Mouse (Mus musculus) spleen, postnatal 14 days (tissue): ENCODE results near the gene Spata13.

Experiments
- DNase-seq, 2 experiments: peaks; one replicate each; pipeline ENCODE4 v3.0.0; 2021 to 2022; ENCODE audit warnings: low spot score in 2 of 2

Gene Spata13

DNA sequence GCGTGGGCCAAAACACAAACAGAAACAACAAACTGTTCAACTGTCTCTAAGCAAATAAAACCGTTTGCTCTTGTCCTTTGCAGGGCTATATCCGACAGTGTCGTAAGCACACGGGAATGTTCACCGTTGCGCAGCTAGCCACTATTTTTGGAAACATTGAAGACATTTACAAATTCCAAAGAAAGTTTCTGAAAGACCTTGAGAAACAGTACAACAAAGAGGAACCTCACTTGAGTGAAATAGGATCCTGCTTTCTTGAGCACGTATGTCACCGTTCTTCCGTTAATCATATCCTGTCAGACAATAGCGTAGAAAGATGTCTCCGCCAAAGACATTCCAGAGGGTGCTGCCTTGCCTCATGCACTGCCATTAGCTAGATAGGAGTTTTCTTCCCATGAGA lies 116.1 kb downstream of the Spata13 start:
- DNase-seq = no peak

DNA sequence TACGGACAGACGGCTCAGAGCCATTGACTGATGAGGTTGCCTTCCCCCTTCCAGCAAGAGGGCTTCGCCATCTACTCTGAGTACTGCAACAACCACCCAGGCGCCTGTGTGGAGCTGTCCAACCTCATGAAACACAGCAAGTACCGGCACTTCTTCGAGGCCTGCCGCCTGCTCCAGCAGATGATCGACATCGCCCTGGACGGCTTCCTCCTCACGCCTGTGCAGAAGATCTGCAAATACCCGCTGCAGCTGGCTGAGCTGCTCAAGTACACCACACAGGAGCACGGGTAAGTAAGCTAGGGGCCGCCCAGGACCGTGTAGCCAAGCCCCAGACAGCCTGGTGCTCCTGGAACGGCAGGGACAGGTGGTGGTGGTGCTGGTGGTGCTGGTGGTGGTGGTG lies 117.8 kb downstream of the Spata13 start:
- DNase-seq = no peak

DNA sequence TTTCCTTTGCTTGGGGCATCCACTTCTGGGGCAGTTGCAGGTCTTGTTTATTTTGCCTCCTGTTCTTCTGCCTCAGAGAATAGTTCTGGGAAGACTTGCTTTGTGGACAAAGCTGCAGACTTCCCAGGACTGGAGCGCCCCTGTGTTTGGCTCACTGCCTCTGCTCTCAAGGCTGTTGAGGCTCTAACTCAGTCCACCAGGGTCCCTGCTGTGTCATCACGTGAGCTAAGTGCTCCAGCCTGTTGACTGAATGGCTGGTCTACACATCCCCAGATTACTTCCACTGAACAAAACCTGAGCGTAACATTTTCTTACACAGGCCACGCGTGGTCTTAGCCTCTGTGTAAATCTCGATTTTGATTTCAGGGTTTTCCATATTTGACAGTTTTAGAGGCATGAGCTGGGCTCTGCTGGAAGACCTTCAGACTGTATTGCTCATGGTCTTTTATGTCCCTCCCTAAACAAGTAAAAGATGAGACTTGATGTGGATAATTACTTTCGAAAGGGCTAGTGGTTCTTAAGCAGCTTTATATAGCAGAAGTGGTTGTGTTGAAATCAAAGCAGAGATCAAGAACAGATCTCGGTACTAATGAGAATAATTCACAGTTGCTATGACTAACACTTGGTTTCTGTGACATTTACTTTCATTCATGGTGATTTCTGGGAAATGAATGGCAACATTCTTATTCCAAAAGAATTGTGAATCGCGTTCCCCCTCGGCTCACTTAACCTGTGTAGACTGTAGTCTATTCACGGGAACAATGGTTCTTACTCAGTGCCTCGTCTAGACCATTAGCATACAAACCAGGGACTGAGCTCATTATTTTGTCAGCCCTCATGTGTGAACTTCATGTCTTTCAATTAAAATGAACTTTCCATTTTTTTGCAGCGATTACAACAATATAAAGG lies 119.3 kb downstream of the Spata13 start:
- no peak for DNase-seq

DNA sequence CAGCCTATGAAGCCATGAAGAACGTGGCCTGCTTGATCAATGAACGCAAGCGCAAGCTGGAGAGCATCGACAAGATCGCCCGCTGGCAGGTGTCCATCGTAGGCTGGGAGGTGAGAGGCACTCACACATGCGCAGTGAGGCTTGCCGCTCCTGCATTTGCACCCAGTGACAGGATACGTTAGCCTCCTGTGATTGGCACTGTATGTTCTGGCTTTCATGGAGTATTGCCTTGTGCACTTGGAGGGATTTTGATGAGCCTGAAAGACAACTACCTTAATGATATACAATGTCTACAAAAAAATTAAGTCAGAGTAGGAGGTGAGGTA lies 120.0 kb downstream of the Spata13 start:
- no peak for DNase-seq

DNA sequence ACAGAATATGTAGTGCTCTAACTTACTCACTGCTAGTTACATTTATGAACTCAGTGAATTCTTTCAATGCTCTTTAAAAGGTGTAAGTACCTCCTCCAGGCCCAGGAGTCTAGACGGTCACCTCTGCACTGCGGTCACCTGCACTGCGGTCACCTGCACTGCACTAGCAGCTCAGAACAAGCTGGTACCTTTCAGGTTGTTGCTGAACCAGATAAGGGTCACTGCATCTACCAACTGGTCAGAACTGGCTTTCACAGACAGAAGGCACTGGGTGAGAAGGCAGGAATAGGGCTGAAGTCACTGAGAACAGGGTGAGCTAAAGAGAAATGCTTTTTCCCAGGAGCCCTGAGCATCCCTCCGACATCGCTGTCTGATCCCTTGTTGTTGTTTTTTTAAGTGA lies 120.9 kb downstream of the Spata13 start:
- no peak for DNase-seq

DNA sequence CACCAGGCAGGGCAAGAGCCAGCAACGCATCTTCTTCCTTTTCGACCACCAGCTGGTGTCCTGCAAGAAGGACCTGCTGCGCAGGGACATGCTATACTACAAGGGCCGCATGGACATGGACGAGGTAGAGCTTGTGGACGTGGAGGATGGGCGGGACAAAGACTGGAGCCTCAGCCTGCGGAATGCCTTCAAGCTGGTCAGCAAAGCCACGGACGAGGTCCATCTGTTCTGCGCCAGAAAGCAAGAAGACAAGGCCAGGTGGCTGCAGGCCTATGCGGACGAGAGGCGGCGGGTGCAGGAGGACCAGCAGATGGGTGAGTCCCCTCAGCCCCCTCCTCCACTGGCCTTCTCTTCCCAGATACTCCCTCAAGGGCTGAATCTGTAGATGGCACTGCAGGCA lies 122.5 kb downstream of the Spata13 start:
- DNase-seq = no peak

DNA sequence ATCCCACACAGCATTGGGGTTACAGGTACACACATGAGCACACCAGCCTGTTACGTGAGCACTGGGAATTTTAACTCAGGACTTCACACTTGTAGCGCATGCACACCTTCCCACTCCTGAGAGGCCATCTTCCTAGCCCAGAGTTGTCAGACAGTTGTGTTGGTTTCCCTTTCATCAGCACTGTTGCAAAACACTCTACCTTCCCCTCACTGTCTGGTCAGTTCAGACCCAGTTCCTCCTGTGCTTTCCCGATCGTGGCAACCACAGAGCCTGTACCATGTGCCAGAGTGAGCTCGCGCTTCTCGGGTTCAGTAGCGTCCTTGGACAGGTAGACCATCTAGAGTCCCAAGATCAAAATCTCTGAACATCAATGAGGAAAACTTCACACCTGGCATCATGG lies 123.5 kb downstream of the Spata13 start:
- DNase-seq = no peak

DNA sequence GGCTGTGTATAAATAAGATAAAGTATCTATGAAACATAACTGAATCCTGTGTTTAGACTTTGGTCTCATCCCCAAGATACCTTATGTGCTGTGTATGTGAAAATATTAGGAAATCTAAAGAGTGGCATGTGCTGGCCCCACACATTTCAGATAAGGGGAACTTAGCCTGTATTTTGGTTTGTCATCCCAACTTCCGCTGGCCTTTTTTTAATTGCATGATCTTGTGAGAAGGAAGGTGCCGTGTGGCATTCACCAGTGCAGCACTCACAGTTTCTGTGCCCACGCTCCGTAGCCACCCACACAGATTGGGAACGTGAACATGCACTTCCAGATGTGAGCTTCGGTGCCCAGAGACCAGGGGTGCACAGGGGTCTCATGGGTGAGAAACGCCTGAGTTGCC lies 123.9 kb downstream of the Spata13 start:
- DNase-seq = no peak

DNA sequence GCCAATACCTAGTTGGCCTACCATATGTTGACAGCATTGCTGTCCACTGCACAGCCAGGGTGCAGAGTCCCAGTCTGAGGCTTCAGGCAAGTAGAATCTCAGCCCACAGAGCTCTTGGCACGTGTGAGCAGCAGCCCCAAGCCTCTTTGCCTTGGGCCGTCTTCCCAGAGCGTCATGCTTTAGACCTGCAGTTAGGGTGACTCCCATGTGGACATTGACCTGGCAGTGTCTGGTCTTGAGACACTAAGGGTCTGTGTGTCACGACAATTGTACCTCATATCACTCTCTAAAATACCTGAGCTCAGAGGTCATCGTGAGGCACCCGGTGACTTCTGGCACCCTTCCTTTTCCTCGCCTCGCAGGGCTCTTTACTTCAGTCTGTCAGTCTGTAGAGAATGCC lies 125.3 kb downstream of the Spata13 start:
- no peak for DNase-seq

DNA sequence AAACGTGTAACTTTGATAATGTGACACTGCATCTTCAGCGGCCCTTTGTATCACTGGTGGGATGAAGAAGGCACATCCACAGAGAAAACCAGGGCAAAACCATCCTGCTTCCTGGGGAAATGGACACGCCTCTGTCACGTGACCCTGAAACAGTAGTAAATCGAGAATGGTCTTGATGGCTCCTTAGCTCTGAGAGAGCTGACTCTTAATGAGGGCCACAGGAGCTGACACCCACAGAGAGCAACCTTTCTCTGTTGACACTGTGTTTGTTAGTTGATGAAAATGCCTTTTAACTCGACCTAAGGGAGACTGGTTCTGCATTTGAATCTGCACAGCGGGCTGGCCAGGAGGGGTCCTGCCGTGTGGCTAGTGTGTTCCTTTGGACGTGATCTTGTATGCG lies 128.0 kb downstream of the Spata13 start:
- DNase-seq = no peak

DNA sequence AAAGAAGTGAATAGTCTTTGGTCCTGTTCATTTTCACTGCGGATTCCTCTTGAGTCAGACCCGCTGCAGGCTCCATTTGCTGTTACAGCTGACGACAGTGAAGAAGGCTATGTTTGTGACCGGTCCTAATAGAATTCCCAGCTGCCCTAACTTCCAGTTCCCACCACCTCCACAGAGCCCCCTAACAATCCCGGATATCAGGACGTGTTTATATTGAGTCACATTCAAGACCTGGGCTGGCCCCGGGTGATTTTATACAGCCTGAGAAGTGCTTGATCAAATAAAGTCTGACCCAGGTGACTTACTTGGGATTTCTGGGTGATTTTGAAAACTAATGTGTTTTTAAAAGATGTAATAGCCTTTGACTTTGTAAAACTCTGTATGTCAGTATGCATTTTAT lies 129.0 kb downstream of the Spata13 start:
- DNase-seq = no peak

DNA sequence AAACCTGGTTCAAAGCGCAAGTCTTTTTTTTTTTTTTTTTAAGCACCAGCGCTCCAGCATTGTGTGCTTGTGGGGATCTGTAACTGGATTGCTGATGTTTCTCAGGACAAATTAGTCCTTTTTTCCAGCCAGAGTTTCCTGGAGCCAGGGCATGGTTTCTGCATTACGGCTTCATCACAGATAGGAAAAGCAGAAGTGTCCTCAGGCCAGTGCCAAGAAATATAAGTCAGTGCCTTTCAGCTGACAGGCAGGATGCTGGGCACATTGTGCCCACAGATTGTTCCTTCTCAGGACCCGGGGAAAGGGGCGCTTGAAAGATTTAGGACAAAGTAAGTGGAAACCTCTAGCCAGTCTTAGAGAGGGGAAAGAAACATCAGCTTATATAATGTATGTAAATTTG lies 129.9 kb downstream of the Spata13 start:
- DNase-seq = no peak

DNA sequence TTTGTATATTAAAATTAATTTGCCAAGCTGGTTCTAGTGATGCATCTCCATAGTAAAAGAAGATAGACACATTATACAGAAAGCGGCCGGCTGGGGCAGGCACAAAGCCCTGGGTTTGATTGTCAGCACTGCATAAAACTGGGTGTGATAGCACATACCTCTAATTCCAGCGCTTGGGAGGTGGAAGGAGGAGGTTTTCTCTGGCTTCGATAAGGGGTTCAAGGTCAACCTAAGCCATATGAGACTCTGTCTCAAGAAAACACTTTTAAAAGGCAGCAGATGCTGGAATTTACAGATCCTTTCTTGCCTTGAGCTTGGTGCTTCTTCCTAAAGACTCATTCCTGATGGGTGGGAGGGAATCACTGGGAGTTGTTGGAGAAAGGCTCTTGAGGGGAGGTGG lies 130.7 kb downstream of the Spata13 start:
- no peak for DNase-seq

DNA sequence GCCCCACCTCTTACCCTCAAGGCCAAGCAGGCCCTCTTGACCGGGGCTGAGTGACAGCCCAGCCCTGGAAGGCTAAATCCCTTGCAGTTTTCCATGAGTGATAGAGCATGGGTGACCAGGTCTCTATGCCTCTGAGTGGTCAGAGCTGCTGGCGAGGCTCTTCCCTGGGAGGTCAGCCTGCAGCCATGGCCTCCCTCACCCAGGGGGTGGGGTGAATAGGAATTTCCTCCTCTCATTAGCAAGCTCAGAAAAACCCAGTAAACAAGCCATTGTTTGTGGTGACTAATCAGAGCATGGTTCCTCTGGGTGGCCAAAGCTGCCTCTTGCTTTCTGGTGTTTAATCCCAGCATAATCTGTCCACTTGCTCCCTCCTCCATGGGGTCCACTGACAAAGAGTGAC lies 131.2 kb downstream of the Spata13 start:
- DNase-seq = no peak

DNA sequence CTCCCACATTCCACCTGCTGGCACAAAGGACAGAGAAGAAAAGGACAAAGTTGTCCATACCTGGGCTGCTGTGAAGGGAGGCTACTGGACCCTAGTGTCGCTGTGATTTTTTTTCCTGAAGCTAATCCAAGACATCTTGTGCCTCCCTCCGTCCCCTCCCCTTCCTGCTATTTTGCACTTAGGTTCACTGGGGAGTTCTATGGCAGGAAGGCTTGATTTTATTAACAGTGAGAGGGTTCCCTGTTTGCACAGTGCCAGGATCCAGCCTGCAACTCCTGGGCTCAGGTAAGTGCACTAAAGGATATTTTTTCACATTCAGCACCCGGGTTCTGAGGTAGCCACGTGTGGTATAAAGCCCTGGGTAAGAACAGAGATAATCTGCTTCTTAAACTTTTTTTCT lies 134.1 kb downstream of the Spata13 start, which contains the start of gene C1qtnf9:
C1qtnf9 (plus strand) TSS at position 251 of the 400 bp plus-strand sequence.
- no peak for DNase-seq

DNA sequence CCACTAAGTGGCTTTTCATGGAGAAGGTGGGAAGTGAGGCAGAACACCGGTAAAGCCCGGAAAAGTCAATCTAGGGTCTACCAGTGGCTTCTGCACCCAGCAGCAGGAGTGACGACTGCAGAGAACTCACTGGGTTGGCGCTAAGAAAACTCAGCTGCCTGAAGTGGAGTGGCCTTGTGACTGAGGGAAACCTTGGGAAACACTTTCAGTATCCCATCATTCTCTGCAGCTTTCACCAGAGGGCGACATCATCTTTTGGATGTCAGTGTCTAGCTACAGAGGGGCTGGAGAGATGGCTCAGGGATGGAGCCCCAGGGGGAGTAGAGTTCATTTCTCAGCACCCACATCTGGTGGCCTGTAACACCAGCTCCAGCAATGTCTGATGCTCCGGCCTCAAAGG lies 135.5 kb downstream of the Spata13 start:
- DNase-seq = no peak

DNA sequence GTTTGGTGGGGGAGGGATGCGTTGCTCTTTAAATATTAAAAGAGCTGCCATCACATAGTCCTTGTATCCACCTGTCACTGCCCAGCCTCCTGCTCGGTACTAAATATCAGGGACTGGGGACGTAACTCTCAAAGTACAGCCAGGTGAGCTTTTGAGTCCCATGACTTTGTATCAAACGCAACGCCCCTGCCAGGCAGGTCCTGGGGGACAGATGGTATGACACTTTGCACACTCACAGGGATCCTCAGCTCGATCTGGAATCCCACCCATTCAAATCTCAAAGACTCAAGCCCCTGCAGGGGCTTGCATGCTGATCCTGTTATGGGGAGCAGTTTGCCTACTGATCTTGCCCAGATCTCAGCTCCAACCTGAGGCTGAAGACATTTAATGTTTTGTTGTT lies 136.8 kb downstream of the Spata13 start:
- no peak for DNase-seq

DNA sequence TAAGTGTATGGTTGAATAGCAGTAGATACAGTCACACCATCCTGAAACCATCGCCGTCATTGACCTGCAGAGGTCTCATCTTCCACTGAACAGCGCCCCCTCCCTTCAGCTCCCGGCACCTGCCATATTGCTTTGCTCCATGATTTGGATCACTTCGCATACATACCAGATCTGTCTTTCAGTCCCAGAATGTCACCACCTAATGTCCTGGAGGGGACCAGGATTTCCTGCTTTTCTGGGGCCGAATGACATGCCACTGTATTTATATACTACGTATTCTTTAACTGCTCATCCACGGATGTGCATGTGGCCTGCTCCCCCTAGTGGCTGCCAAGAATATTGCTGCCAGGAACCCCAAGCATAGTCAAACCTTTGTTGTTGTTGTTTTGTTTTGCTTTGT lies 137.3 kb downstream of the Spata13 start:
- DNase-seq = peak; percentile 45 to 66

DNA sequence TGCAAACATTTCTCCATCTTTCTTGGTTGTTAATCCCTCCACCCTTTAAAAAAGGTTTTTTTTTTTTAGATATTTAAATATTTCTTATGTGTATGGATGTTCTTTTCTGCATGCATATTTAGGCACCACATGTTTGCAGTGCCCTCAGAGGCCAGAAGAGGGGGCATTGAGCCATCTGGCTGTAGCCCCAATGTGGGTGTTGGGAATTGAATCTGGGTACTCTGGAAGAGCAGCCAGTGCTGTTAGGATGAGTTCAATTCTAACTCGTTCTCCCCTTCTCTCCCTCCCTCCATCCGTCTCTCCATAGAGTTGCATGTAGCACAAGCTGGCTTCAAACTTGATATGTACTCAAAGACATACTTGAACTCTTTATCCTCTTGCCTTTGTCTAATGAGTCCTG lies 139.7 kb downstream of the Spata13 start:
- no peak for DNase-seq

DNA sequence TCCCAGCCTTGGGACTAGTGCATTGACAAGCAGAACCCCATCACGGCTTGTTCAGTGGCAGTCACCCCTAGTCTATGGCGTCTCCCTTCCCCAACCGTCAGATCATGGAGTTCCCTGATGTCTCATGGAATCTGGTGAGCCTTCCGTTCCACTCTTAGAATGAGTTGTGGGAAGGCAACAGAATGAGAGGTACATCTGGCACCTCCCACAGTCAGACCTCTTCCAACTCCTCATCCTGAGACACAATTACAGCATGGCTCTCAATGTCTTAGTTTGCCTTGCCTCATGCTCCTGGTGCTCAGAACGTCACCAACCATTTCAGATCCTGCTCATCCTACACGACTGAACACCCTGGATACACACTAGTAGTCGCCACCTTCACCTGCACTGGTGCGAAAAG lies 142.7 kb downstream of the Spata13 start:
- DNase-seq = no peak

DNA sequence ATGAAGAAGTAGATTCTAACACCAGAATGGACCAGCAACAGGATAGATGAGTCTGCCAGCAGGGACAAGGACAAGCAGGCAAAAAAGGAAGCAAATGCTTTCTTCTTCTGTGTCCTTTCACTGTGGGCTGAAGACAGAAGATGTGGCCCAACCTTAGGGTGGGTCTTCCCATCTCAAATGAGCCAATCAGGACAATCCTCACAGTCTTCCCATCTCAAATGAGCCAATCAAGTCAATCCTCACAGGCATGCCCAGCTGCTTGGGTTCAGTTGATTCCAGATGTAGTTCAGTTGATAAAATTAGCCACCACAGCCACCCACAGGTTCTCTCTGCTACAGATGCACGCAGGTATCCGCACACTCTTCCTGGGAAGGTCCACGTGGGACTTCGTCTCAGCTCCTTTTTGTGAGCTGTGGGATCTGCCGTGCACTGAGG lies 143.7 kb downstream of the Spata13 start:
- no peak for DNase-seq

DNA sequence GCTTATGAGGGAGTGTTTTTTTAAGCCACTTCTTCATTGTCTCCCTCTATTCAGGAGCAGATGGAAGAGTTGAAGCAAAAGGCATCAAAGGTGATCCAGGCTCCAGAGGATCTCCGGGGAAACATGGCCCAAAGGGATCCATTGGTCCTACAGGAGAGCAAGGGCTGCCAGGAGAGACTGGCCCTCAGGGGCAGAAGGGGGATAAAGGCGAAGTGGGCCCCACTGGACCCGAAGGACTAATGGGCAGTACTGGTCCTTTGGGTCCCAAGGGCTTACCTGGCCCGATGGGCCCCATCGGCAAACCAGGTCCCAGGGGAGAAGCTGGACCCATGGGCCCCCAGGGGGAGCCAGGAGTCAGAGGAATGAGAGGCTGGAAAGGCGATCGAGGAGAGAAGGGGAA lies 145.4 kb downstream of the Spata13 start:
- no peak for DNase-seq

DNA sequence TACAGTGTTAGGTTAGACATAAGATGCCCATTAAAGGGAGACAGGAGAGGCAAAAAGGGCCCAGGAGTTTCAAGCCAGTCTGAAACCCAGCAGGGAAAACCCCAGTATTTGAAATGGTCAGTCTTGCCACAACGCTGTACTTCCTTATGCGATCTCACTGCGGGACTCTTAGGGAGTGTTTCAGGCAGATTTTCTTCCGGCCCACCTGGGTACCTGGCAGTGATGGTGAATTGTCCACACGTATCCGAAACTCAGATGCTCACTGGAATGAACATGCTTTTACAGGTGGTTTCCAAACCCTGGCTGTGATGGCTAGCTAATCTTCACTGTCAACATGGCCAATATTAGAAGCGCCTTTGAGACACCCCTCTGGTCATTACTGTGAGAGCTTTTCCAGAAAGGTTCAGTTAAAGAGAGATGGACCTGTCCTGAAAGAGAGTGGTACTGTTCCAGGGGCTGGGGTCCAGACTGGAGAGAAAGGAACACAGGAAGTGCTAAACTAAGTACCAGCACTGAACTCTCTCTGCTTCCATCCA lies 148.4 kb downstream of the Spata13 start:
- DNase-seq = no peak

DNA sequence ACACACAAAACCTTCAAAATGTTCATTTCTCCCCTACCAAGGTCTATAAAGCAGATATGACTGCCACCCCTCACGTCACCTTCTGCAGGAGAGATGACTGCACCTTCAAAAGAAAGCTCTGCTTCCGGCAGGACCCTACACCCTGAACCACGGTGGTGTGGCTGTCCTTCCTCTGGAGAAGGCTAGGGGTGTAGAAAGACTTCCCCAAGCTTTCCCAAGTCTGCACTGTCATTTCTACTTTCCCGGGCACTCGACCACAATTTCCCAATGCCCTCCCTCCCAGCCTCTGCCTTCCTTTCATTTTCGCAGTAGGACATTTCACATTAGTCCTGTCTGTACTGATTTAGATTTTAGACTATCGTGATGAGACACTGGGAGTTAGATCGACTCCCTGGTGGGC lies 149.4 kb downstream of the Spata13 start:
- DNase-seq = no peak
